Mouse (Mus musculus): ENCODE measurements around the gene Erc2. TPM values are rescaled to one million over a fixed set of nuclear protein-coding genes. Genes with fewer than 3 reads are reported as not detected.

The Erc2 gene
- polyA plus RNA-seq, 1 experiment from 2014 or later: 2.4 TPM

GRCm38 (mm10) chr14:28316851-28317250 lies 694.6 kb downstream of the Erc2 start:
- WGBS: 85% methylated on average over 7 of the region's 7 CpGs
- Histone ChIP-seq H3K9me3 (no peaks in the 10 kb centered on the region), H3K4me1 (peaks cover 9% of the 10 kb centered on the region; the same call in 1 of the 2 replicates), H3K4me2 (no peak overlapping the region), H3K4me3 (no peak overlapping the region), H3K27me3 (replicated peaks) (no peaks in the 10 kb centered on the region; the same call in 1 of the 2 replicates), H3K27ac (replicated peaks) (no peak overlapping the region), H3K9ac (no peak overlapping the region), H3K36me3 (no peaks in the 10 kb centered on the region)
- ATAC-seq (ENCODE audit: extremely low read depth, insufficient number of reproducible peaks, low FRiP score, low TSS enrichment): no peak

- WGBS: 74% methylated on average over 5 of the region's 5 CpGs
- no peaks in the 10 kb centered on the region for H3K27me3 ChIP-seq (replicated peaks)
Observed at GRCm38 (mm10) chr14:28321916-28322534, 699.8 kb downstream of the Erc2 start.

DNA sequence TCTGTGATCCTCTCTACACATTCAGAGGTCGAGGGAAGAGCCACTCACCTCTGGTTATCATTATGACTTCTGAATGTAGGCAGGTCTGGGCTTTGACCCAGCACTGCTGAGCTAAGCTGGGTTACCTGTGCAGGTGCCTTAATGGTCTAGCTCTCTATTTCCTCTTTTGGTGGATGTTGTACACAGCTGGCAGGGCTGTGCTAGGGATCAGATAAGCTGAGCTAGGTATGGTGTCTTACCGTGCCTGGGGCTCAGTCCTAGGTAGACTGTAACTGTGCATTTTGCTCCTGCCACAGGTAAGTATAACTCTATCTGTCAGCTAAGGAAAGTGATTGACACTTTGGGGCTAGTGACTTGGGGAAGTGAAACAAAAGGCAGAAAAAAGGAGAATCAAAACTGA lies 701.0 kb downstream of the Erc2 start:
- Histone ChIP-seq H3K27ac (replicated peaks) (no peak overlapping the region), H3K4me3 (no peak overlapping the region), H3K9ac (no peak overlapping the region), H3K36me3 (no peaks in the 10 kb centered on the region), H3K4me1 (no peaks in the 10 kb centered on the region; the same call in 1 of the 2 replicates), H3K9me3 (no peaks in the 10 kb centered on the region), H3K27me3 (replicated peaks) (no peaks in the 10 kb centered on the region; the same call in 1 of the 2 replicates), H3K4me2 (no peak overlapping the region)
- WGBS: 60% methylated on average over 2 of the region's 2 CpGs
- ATAC-seq (ENCODE audit: extremely low read depth, insufficient number of reproducible peaks, low FRiP score, low TSS enrichment): no peak

More at GRCm38 (mm10) chr14:28321916-28322534, 699.8 kb downstream of the Erc2 start:
- Histone ChIP-seq H3K9me3 (no peaks in the 10 kb centered on the region), H3K4me3 (no peak overlapping the region), H3K27ac (replicated peaks) (no peak overlapping the region), H3K36me3 (no peaks in the 10 kb centered on the region), H3K4me2 (no peak overlapping the region), H3K9ac (no peak overlapping the region), H3K4me1 (no peaks in the 10 kb centered on the region)
- ATAC-seq (ENCODE audit: extremely low read depth, insufficient number of reproducible peaks, low FRiP score, low TSS enrichment): no peak

GRCm38 (mm10) chr14:28323727-28324126 lies 701.5 kb downstream of the Erc2 start:
- Histone ChIP-seq H3K27me3 (replicated peaks) (no peaks in the 10 kb centered on the region; the same call in 1 of the 2 replicates), H3K4me1 (no peaks in the 10 kb centered on the region; the same call in 1 of the 2 replicates), H3K4me3 (no peak overlapping the region), H3K27ac (replicated peaks) (no peak overlapping the region), H3K9me3 (no peaks in the 10 kb centered on the region), H3K36me3 (no peaks in the 10 kb centered on the region), H3K9ac (no peak overlapping the region), H3K4me2 (no peak overlapping the region)
- 80% methylated on average over 2 of the region's 2 CpGs for WGBS
- ATAC-seq (ENCODE audit: extremely low read depth, insufficient number of reproducible peaks, low FRiP score, low TSS enrichment): no peak

- no peak for ATAC-seq (ENCODE audit: extremely low read depth, insufficient number of reproducible peaks, low FRiP score, low TSS enrichment)
- Histone ChIP-seq H3K36me3 (no peaks in the 10 kb centered on the region), H3K4me3 (no peak overlapping the region), H3K4me2 (no peak overlapping the region), H3K9ac (no peak overlapping the region), H3K27me3 (replicated peaks) (no peaks in the 10 kb centered on the region; the same call in 1 of the 2 replicates), H3K27ac (replicated peaks) (no peak overlapping the region), H3K9me3 (no peaks in the 10 kb centered on the region), H3K4me1 (peaks cover 6% of the 10 kb centered on the region; the same call in 1 of the 2 replicates)
- 68% methylated on average over 7 of the region's 7 CpGs for WGBS
Observed at GRCm38 (mm10) chr14:28326456-28326855, 704.2 kb downstream of the Erc2 start.

GRCm38 (mm10) chr14:28328512-28328911 lies 706.3 kb downstream of the Erc2 start:
- Histone ChIP-seq H3K9ac (no peak overlapping the region), H3K36me3 (no peaks in the 10 kb centered on the region), H3K4me3 (no peak overlapping the region), H3K4me2 (no peak overlapping the region), H3K27me3 (replicated peaks) (peaks cover 4% of the 10 kb centered on the region; the same call in 1 of the 2 replicates), H3K9me3 (no peaks in the 10 kb centered on the region), H3K27ac (replicated peaks) (no peak overlapping the region), H3K4me1 (peaks cover 7% of the 10 kb centered on the region)
- no peak for ATAC-seq (ENCODE audit: extremely low read depth, insufficient number of reproducible peaks, low FRiP score, low TSS enrichment)
- 49% methylated on average over 8 of the region's 8 CpGs for WGBS

- H3K4me2 ChIP-seq: no peak overlapping the region
- no peak overlapping the region for H3K9ac ChIP-seq
- H3K27ac ChIP-seq (replicated peaks): no peak overlapping the region
- H3K4me3 ChIP-seq: no peak overlapping the region
- no peaks in the 10 kb centered on the region for H3K9me3 ChIP-seq
- no peaks in the 10 kb centered on the region for H3K36me3 ChIP-seq
- peaks cover 4% of the 10 kb centered on the region; the same call in 1 of the 2 replicates for H3K27me3 ChIP-seq (replicated peaks)
- peaks cover 13% of the 10 kb centered on the region for H3K4me1 ChIP-seq
- 75% methylated on average over 5 of the region's 5 CpGs for WGBS
- ATAC-seq (ENCODE audit: extremely low read depth, insufficient number of reproducible peaks, low FRiP score, low TSS enrichment): no peak
Observed at GRCm38 (mm10) chr14:28331108-28331507, 708.9 kb downstream of the Erc2 start.

- H3K9me3 ChIP-seq: no peaks in the 10 kb centered on the region
- peaks cover 4% of the 10 kb centered on the region; the same call in 1 of the 2 replicates for H3K27me3 ChIP-seq (replicated peaks)
- H3K4me3 ChIP-seq: no peak overlapping the region
- ATAC-seq (ENCODE audit: extremely low read depth, insufficient number of reproducible peaks, low FRiP score, low TSS enrichment): no peak
- 58% methylated on average over 3 of the region's 3 CpGs for WGBS
- no peak overlapping the region for H3K9ac ChIP-seq
- H3K4me1 ChIP-seq: peaks cover 13% of the 10 kb centered on the region
- H3K4me2 ChIP-seq: no peak overlapping the region
- H3K27ac ChIP-seq (replicated peaks): no peak overlapping the region
- no peaks in the 10 kb centered on the region for H3K36me3 ChIP-seq
Observed at GRCm38 (mm10) chr14:28332351-28332953, 710.2 kb downstream of the Erc2 start.

GRCm38 (mm10) chr14:28339146-28339545 lies 716.9 kb downstream of the Erc2 start:
- Histone ChIP-seq H3K9ac (no peak overlapping the region), H3K27me3 (replicated peaks) (no peaks in the 10 kb centered on the region), H3K9me3 (no peaks in the 10 kb centered on the region), H3K4me3 (no peak overlapping the region), H3K27ac (replicated peaks) (no peak overlapping the region), H3K36me3 (no peaks in the 10 kb centered on the region), H3K4me1 (peaks cover under 1% of the 10 kb centered on the region; the same call in 1 of the 2 replicates), H3K4me2 (no peak overlapping the region)
- WGBS: 82% methylated on average over 3 of the region's 3 CpGs
- no peak for ATAC-seq (ENCODE audit: extremely low read depth, insufficient number of reproducible peaks, low FRiP score, low TSS enrichment)

DNA sequence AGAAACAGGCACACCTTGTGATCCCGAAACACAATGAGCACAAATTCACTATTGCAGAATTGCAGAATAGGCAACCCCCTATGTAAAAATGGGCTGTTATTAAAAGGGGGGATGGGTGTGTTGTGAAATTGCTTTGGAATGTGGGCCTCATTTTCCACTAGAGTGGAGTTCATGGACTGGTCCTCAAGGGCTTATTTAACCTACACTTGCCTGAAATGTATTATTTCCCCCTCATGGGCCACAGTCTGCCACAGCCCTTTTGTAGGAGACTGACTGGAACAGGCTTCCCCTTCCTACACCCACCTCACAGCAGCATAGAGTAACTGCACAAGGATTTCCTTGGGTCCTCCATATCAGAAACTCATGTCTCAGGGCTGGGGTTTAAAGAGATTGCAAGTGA lies 726.9 kb downstream of the Erc2 start:
- Histone ChIP-seq H3K27me3 (replicated peaks) (no peaks in the 10 kb centered on the region), H3K9me3 (no peaks in the 10 kb centered on the region), H3K9ac (no peak overlapping the region), H3K4me3 (no peak overlapping the region), H3K4me1 (0 out of 2 replicates have a peak, but pooled peaks cover 4% of the 10 kb centered on the region), H3K27ac (replicated peaks) (no peak overlapping the region), H3K36me3 (no peaks in the 10 kb centered on the region), H3K4me2 (no peak overlapping the region)
- ATAC-seq (ENCODE audit: extremely low read depth, insufficient number of reproducible peaks, low FRiP score, low TSS enrichment): no peak
- WGBS: 80% methylated on average over 1 of the region's 1 CpGs

DNA sequence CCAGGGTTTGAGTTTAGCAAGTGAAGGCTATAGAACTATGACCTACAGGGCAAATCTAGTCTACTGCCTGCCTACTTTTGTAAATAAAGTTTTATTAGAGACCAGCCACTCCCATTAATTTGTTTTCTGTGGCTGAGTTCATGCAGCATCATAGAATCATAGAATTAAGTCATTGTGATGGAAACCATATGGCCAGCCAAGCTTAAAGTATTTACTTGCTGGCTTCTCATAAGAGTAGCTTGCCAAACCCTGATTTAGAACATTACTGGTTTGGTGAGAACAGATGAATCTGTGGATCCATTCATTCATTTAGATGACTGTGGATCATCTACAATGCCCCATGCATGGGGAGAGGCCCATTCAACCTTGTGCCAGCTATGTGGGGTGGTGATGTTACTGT lies 733.8 kb downstream of the Erc2 start:
- no peak overlapping the region for H3K4me2 ChIP-seq
- no peak overlapping the region for H3K4me3 ChIP-seq
- H3K36me3 ChIP-seq: no peaks in the 10 kb centered on the region
- ATAC-seq (ENCODE audit: extremely low read depth, insufficient number of reproducible peaks, low FRiP score, low TSS enrichment): no peak
- no peaks in the 10 kb centered on the region for H3K9me3 ChIP-seq
- H3K27me3 ChIP-seq (replicated peaks): no peaks in the 10 kb centered on the region
- H3K4me1 ChIP-seq: peaks cover 9% of the 10 kb centered on the region
- no peak overlapping the region for H3K27ac ChIP-seq (replicated peaks)
- H3K9ac ChIP-seq: no peak overlapping the region

DNA sequence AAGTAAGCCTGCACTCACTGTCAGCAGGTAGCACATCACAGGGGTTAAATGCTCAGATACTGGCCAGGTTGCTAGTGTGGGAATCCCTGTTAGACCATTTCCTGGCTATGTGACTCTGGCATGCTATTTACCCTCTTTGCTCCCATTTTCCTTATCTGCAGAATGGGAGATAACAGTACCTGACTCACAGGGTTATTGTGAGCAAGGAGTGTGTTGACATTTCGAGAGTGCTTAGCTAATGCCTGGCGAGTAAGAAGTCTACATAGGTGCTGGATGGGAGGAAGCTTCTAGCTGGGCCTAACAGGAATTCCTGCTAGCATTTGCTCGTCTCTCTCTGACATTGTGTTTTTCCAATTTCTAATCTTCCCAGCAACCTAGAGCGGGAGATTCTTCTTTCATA lies 737.3 kb downstream of the Erc2 start:
- H3K36me3 ChIP-seq: no peaks in the 10 kb centered on the region
- WGBS: 9% methylated on average over 4 of the region's 4 CpGs
- peaks cover 14% of the 10 kb centered on the region for H3K4me1 ChIP-seq
- H3K4me2 ChIP-seq: no peak overlapping the region
- no peaks in the 10 kb centered on the region for H3K27me3 ChIP-seq (replicated peaks)
- no peak overlapping the region for H3K4me3 ChIP-seq
- H3K9me3 ChIP-seq: no peaks in the 10 kb centered on the region
- H3K9ac ChIP-seq: no peak overlapping the region
- no peak overlapping the region for H3K27ac ChIP-seq (replicated peaks)
- no peak for ATAC-seq (ENCODE audit: extremely low read depth, insufficient number of reproducible peaks, low FRiP score, low TSS enrichment)

All from heart, embryonic 13.5 days (tissue).